Mouse (Mus musculus): ENCODE measurements at regions not wholly inside any gene's neighbourhood (a gene's known extent, or its start where the extent isn't known, plus 50 kb on each side); places are given as distances from the start of the nearest gene placed in this dataset.

DNA sequence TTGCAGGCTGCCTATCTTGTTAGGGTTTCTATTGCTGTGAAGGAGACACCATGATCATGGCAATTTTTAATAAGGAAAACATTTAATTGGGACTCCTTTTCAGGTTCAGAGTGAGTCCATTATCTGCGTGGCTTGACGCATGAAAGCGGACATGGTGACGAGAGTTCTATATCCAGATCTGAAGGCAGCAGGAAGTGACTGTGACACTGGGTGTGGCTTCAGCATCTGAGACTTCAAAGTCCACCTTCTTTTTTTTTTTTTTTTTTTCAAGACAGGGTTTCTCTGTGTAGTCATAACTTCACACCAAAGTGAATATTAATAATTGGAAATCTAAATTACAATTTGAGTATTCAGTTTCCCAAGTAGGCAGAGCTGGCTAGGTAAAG is 118.1 kb downstream of the Sptssa start:
- TF ChIP-seq CTCF (IDR thresholded peaks at IDR 0.05; ENCODE audit: insufficient read depth, low read length) (no peak), POLR2A (IDR thresholded peaks at IDR 0.05; ENCODE audit: borderline replicate concordance, extremely low read depth, low read depth, low read length) (no peak)

All from lung, adult 2 months (tissue).